Mouse (Mus musculus) embryonic facial prominence, embryonic 15.5 days (tissue): ENCODE measurements around the gene Tbxa2r. TPM values are rescaled to one million over a fixed set of nuclear protein-coding genes. Genes with fewer than 3 reads are reported as not detected.

Experiments
- ATAC-seq: fragments of 200-750 bp; cut with Nextera tagmentation; 2 replicates; pipeline ENCODE4 v1.8.0; 2017; ENCODE audit warnings: low read depth, moderate TSS enrichment; ENCODE audit not compliant: insufficient number of reproducible peaks, low FRiP score, low TSS enrichment
- H3K27ac ChIP-seq: fragments of 300-500 bp; sonication (generic); replicated peaks from 2 replicates; pipeline ENCODE4 v1.5.1; 2015; ENCODE audit warnings: mild to moderate bottlenecking, inconsistent platforms
- H3K27me3 ChIP-seq: fragments of 300-500 bp; sonication (generic); 2 replicates; pipeline ENCODE4 v1.6.1; 2015; ENCODE audit warnings: inconsistent platforms
- H3K36me3 ChIP-seq: fragments of 300-500 bp; sonication (generic); 2 replicates; pipeline ENCODE4 v1.6.1; 2015; ENCODE audit warnings: mild to moderate bottlenecking, inconsistent platforms
- H3K4me1 ChIP-seq: fragments of 300-500 bp; sonication (generic); 2 replicates; pipeline ENCODE4 v1.6.1; 2015; ENCODE audit warnings: inconsistent platforms
- H3K4me2 ChIP-seq: fragments of 300-500 bp; sonication (generic); replicated peaks from 2 replicates; pipeline ENCODE4 v1.6.1; 2015; ENCODE audit warnings: mild to moderate bottlenecking, inconsistent platforms
- H3K4me3 ChIP-seq: fragments of 300-500 bp; sonication (generic); replicated peaks from 2 replicates; pipeline ENCODE4 v1.5.1; 2015; ENCODE audit warnings: mild to moderate bottlenecking, inconsistent platforms
- H3K9ac ChIP-seq: fragments of 300-500 bp; sonication (generic); 2 replicates; pipeline ENCODE4 v1.6.1; 2015; ENCODE audit warnings: inconsistent platforms
- H3K9me3 ChIP-seq: fragments of 300-500 bp; sonication (generic); replicated peaks from 2 replicates; pipeline ENCODE4 v1.6.1; 2016; ENCODE audit warnings: inconsistent platforms
- WGBS: fragments of 180-500 bp; shearing (Covaris S2); methylation state at CpG from one replicate; pipeline ENCODE4 v1.1.7; 2015; 5-methylcytosine and 5-hydroxymethylcytosine counted together
- polyA plus RNA-seq: library from polyadenylated mRNA; unstranded; fragments of >200 nt; fragmentation: Nextera tagmentation; extraction: Ambion mirVana; gene quantifications from 2 replicates; pipeline ENCODE4 v1.2.1, GENCODE M21; 2015

Gene Tbxa2r
- polyA plus RNA-seq, 1 experiment from 2014 or later, result 13.2 TPM

- Histone ChIP-seq H3K9ac (no peak overlapping the region), H3K4me3 (no peak overlapping the region), H3K9me3 (no peaks in the 10 kb centered on the region), H3K4me1 (peaks cover 62% of the 10 kb centered on the region), H3K36me3 (peaks cover 18% of the 10 kb centered on the region), H3K4me2 (no peak overlapping the region), H3K27ac (no peak overlapping the region), H3K27me3 (peaks cover 28% of the 10 kb centered on the region)
- WGBS, result 76% methylated on average over 12 of the region's 12 CpGs
- no peak for ATAC-seq
These were observed 33.9 kb downstream of the Tbxa2r start for GRCm38 (mm10) chr10:81362336-81362949.

GRCm38 (mm10) chr10:81363436-81364346 lies 35.2 kb downstream of the Tbxa2r start:
- Histone ChIP-seq H3K4me3 (peak overlapping the region; percentile 34), H3K4me2 (peak overlapping the region; percentile 53), H3K9ac (peak overlapping the region; percentile 15; the same call in 1 of the 2 replicates), H3K27ac (no peak overlapping the region), H3K36me3 (peaks cover 30% of the 10 kb centered on the region), H3K4me1 (peaks cover 55% of the 10 kb centered on the region), H3K9me3 (no peaks in the 10 kb centered on the region), H3K27me3 (peaks cover 28% of the 10 kb centered on the region)
- 13% methylated on average over 54 of the region's 54 CpGs for WGBS
- ATAC-seq, result no peak

GRCm38 (mm10) chr10:81364666-81365065 lies 36.1 kb downstream of the Tbxa2r start:
- Histone ChIP-seq H3K4me3 (peak overlapping the region; percentile 34), H3K36me3 (peaks cover 40% of the 10 kb centered on the region), H3K4me1 (peaks cover 47% of the 10 kb centered on the region), H3K27me3 (peaks cover 28% of the 10 kb centered on the region), H3K9ac (peak overlapping the region; percentile 15; the same call in 1 of the 2 replicates), H3K27ac (no peak overlapping the region), H3K4me2 (peak overlapping the region; percentile 53), H3K9me3 (no peaks in the 10 kb centered on the region)
- no peak for ATAC-seq
- WGBS, result 16% methylated on average over 28 of the region's 28 CpGs

GRCm38 (mm10) chr10:81365073-81365472 lies 36.5 kb downstream of the Tbxa2r start:
- Histone ChIP-seq H3K4me1 (peaks cover 43% of the 10 kb centered on the region), H3K36me3 (peaks cover 44% of the 10 kb centered on the region), H3K4me2 (peak overlapping the region; percentile 53; the same call in 1 of the 2 replicates), H3K9ac (no peak overlapping the region), H3K9me3 (no peaks in the 10 kb centered on the region), H3K4me3 (peak overlapping the region; percentile 34; the same call in 1 of the 2 replicates), H3K27me3 (peaks cover 28% of the 10 kb centered on the region), H3K27ac (no peak overlapping the region)
- WGBS, result 35% methylated on average over 4 of the region's 4 CpGs
- ATAC-seq, result no peak; the same call in 1 of the 2 replicates

- Histone ChIP-seq H3K27ac (no peak within 1 kb of the TSS), H3K36me3 (peaks cover 52% of the 10 kb centered on the region)
- ATAC-seq, result 0 out of 2 replicates have a peak, but pooled peaks have one; percentile 6
These were observed 37.3 kb downstream of the Tbxa2r start, which contains the start of gene 4930404N11Rik for GRCm38 (mm10) chr10:81365672-81366476. Gene 4930404N11Rik (minus strand): TSS chr10:81365816.

GRCm38 (mm10) chr10:81366477-81367206 lies 38.1 kb downstream of the Tbxa2r start:
- Histone ChIP-seq H3K9ac (no peak overlapping the region), H3K4me1 (peaks cover 31% of the 10 kb centered on the region), H3K4me2 (no peak overlapping the region), H3K9me3 (no peaks in the 10 kb centered on the region), H3K4me3 (no peak overlapping the region), H3K27me3 (peaks cover 28% of the 10 kb centered on the region), H3K36me3 (peaks cover 56% of the 10 kb centered on the region), H3K27ac (no peak overlapping the region)
- no peak for ATAC-seq
- 78% methylated on average over 6 of the region's 6 CpGs for WGBS

More at GRCm38 (mm10) chr10:81365672-81366476, 37.3 kb downstream of the Tbxa2r start, which contains the start of gene 4930404N11Rik:
- peak within 1 kb of the TSS; percentile 53 for H3K4me2 ChIP-seq
- H3K4me1 ChIP-seq, result peaks cover 37% of the 10 kb centered on the region
- peak within 1 kb of the TSS; percentile 34 for H3K4me3 ChIP-seq
- peak within 1 kb of the TSS; percentile 15; the same call in 1 of the 2 replicates for H3K9ac ChIP-seq
- 30% methylated on average over 12 of the region's 12 CpGs for WGBS
- peaks cover 28% of the 10 kb centered on the region for H3K27me3 ChIP-seq
- no peaks in the 10 kb centered on the region for H3K9me3 ChIP-seq

GRCm38 (mm10) chr10:81367207-81367495 lies 38.6 kb downstream of the Tbxa2r start:
- H3K4me2 ChIP-seq, result no peak overlapping the region
- no peak overlapping the region for H3K9ac ChIP-seq
- H3K36me3 ChIP-seq, result peaks cover 61% of the 10 kb centered on the region
- H3K4me1 ChIP-seq, result peaks cover 31% of the 10 kb centered on the region
- H3K4me3 ChIP-seq, result no peak overlapping the region
- H3K27me3 ChIP-seq, result peaks cover 28% of the 10 kb centered on the region
- ATAC-seq, result no peak
- H3K9me3 ChIP-seq, result no peaks in the 10 kb centered on the region
- H3K27ac ChIP-seq, result no peak overlapping the region
- 78% methylated on average over 6 of the region's 6 CpGs for WGBS

GRCm38 (mm10) chr10:81375322-81375721 lies 46.8 kb downstream of the Tbxa2r start:
- Histone ChIP-seq H3K9me3 (no peaks in the 10 kb centered on the region), H3K9ac (no peak overlapping the region), H3K4me3 (no peak overlapping the region), H3K4me1 (peaks cover 30% of the 10 kb centered on the region), H3K4me2 (no peak overlapping the region), H3K27me3 (no peaks in the 10 kb centered on the region), H3K27ac (no peak overlapping the region), H3K36me3 (peaks cover 51% of the 10 kb centered on the region)
- no peak for ATAC-seq
- WGBS, result 90% methylated on average over 10 of the region's 10 CpGs

GRCm38 (mm10) chr10:81376561-81377361 lies 48.2 kb downstream of the Tbxa2r start:
- peak overlapping the region; percentile 29 for H3K27ac ChIP-seq
- H3K4me2 ChIP-seq, result peak overlapping the region; percentile 77
- no peaks in the 10 kb centered on the region for H3K9me3 ChIP-seq
- H3K36me3 ChIP-seq, result peaks cover 37% of the 10 kb centered on the region
- peak overlapping the region; percentile 88; the same call in 1 of the 2 replicates for H3K9ac ChIP-seq
- H3K27me3 ChIP-seq, result no peaks in the 10 kb centered on the region
- H3K4me1 ChIP-seq, result peaks cover 30% of the 10 kb centered on the region
- peak overlapping the region; percentile 74 for H3K4me3 ChIP-seq
- WGBS, result 25% methylated on average over 6 of the region's 6 CpGs
- no peak for ATAC-seq

GRCm38 (mm10) chr10:81377362-81377664 lies 48.8 kb downstream of the Tbxa2r start:
- H3K4me2 ChIP-seq, result peak overlapping the region; percentile 77
- H3K36me3 ChIP-seq, result peaks cover 31% of the 10 kb centered on the region
- H3K27me3 ChIP-seq, result no peaks in the 10 kb centered on the region
- H3K4me3 ChIP-seq, result peak overlapping the region; percentile 74
- no peaks in the 10 kb centered on the region for H3K9me3 ChIP-seq
- peaks cover 34% of the 10 kb centered on the region for H3K4me1 ChIP-seq
- H3K9ac ChIP-seq, result peak overlapping the region; percentile 88
- peak overlapping the region; percentile 29 for H3K27ac ChIP-seq
- WGBS, result 44% methylated on average over 2 of the region's 2 CpGs
- ATAC-seq, result no peak
